Mouse (Mus musculus): ENCODE measurements at regions not wholly inside any gene's neighbourhood (a gene's known extent, or its start where the extent isn't known, plus 50 kb on each side); places are given as distances from the start of the nearest gene placed in this dataset.
A peak's percentile ranks its signal among the peaks of the same experiment; 100 is the strongest.

DNA sequence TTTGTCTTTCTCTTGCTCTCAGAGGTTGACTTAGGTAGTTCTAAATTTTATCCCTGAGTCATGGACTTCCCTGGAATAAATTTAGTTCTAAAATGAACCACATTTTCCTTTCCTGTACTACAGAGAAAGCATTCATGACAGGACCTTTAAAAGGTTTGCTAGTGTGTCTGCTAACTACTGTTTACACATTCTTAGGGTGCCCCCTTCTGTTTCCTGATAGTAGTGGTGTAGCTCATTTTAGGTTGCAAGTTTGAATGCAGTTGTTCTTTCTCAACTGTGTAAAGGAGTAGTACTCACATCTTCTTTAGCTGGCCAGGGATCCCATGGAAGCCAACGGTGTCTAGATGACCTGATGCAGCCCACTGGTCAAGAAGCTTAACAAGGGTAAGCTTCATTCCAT is 86.1 kb upstream of the Synpr start:
- Histone ChIP-seq H3K27me3 (ENCODE audit: control insufficient read depth, insufficient read depth, low read length) (no peaks in the 10 kb centered on the region), H3K27ac (ENCODE audit: insufficient read depth, low read length) (no peak overlapping the region), H3K4me3 (replicated peaks; ENCODE audit: insufficient read depth, low read depth, low read length) (no peak overlapping the region), H3K4me1 (ENCODE audit: control insufficient read depth, insufficient read depth, low read length) (no peaks in the 10 kb centered on the region)
- TF ChIP-seq POLR2A (IDR thresholded peaks at IDR 0.05; ENCODE audit: borderline replicate concordance, insufficient read depth, low read length) (no peak), CTCF (IDR thresholded peaks at IDR 0.05; ENCODE audit: borderline replicate concordance, insufficient read depth, low read depth, low read length) (peak; percentile 21; the same call in 1 of the 2 replicates)
- peak in 1 of 2 experiments; percentile 26 for DNase-seq
- WGBS, result 29% methylated on average over 1 of the region's 1 CpGs

DNA sequence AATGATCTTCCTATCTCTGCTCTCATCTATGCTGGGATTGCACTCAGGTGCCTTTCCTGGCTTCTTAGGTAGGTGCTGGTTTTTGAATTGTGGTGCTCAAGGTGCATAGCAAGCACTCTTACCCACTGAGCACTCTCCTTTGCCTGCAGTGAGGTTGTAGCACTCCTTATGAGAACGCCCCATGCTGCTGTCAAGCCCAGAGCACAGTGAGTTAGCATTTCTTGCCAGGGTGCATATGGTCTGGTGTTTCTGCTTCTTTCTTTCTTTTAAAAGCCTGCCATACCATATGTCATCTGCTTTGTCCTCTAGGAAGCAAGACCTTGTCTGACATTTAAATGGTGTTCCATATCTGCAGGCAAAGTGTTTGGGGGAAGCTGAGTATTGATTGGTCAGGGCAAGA is 71.9 kb upstream of the Synpr start:
- Histone ChIP-seq H3K4me3 (replicated peaks; ENCODE audit: insufficient read depth, low read depth, low read length) (no peak overlapping the region), H3K27me3 (ENCODE audit: control insufficient read depth, insufficient read depth, low read length) (no peaks in the 10 kb centered on the region), H3K4me1 (ENCODE audit: control insufficient read depth, insufficient read depth, low read length) (no peaks in the 10 kb centered on the region; the same call in 1 of the 2 replicates), H3K27ac (ENCODE audit: insufficient read depth, low read length) (no peak overlapping the region)
- WGBS, result 42% methylated on average over 1 of the region's 1 CpGs
- TF ChIP-seq POLR2A (IDR thresholded peaks at IDR 0.05; ENCODE audit: borderline replicate concordance, insufficient read depth, low read length), result no peak
- no peak for TF ChIP-seq CTCF (IDR thresholded peaks at IDR 0.05; ENCODE audit: borderline replicate concordance, insufficient read depth, low read depth, low read length)
- no peak for DNase-seq
